Mouse (Mus musculus): ENCODE results near the gene 2310007B03Rik. TPM values are rescaled to one million over a fixed set of nuclear protein-coding genes. Genes with fewer than 3 reads are reported as not detected.

The 2310007B03Rik gene
- polyA plus RNA-seq, 1 experiment from 2014 or later, result 3.4 TPM

GRCm38 (mm10) chr1:93174399-93174798 is 13.7 kb upstream of the 2310007B03Rik start:
- Histone ChIP-seq H3K9ac (ENCODE audit: low read depth, low read length) (no peak overlapping the region), H3K27ac (no peak overlapping the region), H3K4me3 (replicated peaks; ENCODE audit: low read depth, low read length) (no peak overlapping the region), H3K9me3 (replicated peaks; ENCODE audit: low read length) (no peaks in the 10 kb centered on the region), H3K4me2 (ENCODE audit: low read length) (no peak overlapping the region), H3K4me1 (replicated peaks; ENCODE audit: insufficient read depth, low read length) (peaks cover 12% of the 10 kb centered on the region; the same call in 1 of the 2 replicates), H3K27me3 (ENCODE audit: insufficient read depth, low read length) (no peaks in the 10 kb centered on the region), H3K36me3 (ENCODE audit: insufficient read depth, low read length) (no peaks in the 10 kb centered on the region)
- WGBS, result 0% methylated on average over 4 of the region's 4 CpGs
- peak; percentile 72 for ATAC-seq (replicated peaks; ENCODE audit: low FRiP score, low read depth)
- peak; percentile 91 for DNase-seq (ENCODE audit: low spot score)
- peak; percentile 100 for TF ChIP-seq CTCF (IDR thresholded peaks at IDR 0.05; ENCODE audit: low read depth)

- Histone ChIP-seq H3K9ac (ENCODE audit: low read depth, low read length) (no peak overlapping the region), H3K36me3 (ENCODE audit: insufficient read depth, low read length) (no peaks in the 10 kb centered on the region), H3K27me3 (ENCODE audit: insufficient read depth, low read length) (no peaks in the 10 kb centered on the region), H3K4me2 (ENCODE audit: low read length) (no peak overlapping the region), H3K9me3 (replicated peaks; ENCODE audit: low read length) (no peaks in the 10 kb centered on the region), H3K27ac (no peak overlapping the region), H3K4me1 (replicated peaks; ENCODE audit: insufficient read depth, low read length) (peaks cover 12% of the 10 kb centered on the region; the same call in 1 of the 2 replicates), H3K4me3 (replicated peaks; ENCODE audit: low read depth, low read length) (no peak overlapping the region)
- 62% methylated on average over 4 of the region's 4 CpGs for WGBS
- TF ChIP-seq CTCF (IDR thresholded peaks at IDR 0.05; ENCODE audit: low read depth), result no peak
- DNase-seq (ENCODE audit: low spot score) (no peak), ATAC-seq (replicated peaks; ENCODE audit: low FRiP score, low read depth) (no peak)
These were observed 12.9 kb upstream of the 2310007B03Rik start for GRCm38 (mm10) chr1:93173665-93174064.

GRCm38 (mm10) chr1:93168295-93168775 is 7.6 kb upstream of the 2310007B03Rik start, which contains the start of gene Crocc2:
Crocc2 (plus strand) TSS chr1:93168725.
- WGBS, result 49% methylated on average over 10 of the region's 10 CpGs
- ATAC-seq (replicated peaks; ENCODE audit: low FRiP score, low read depth), result no peak
- Histone ChIP-seq H3K4me1 (replicated peaks; ENCODE audit: insufficient read depth, low read length) (no peaks in the 10 kb centered on the region), H3K4me2 (ENCODE audit: low read length) (no peak within 1 kb of the TSS), H3K9ac (ENCODE audit: low read depth, low read length) (no peak within 1 kb of the TSS), H3K36me3 (ENCODE audit: insufficient read depth, low read length) (no peaks in the 10 kb centered on the region), H3K9me3 (replicated peaks; ENCODE audit: low read length) (no peaks in the 10 kb centered on the region), H3K4me3 (replicated peaks; ENCODE audit: low read depth, low read length) (no peak within 1 kb of the TSS), H3K27ac (no peak within 1 kb of the TSS), H3K27me3 (ENCODE audit: insufficient read depth, low read length) (no peaks in the 10 kb centered on the region)
- DNase-seq (ENCODE audit: low spot score), result no peak
- TF ChIP-seq CTCF (IDR thresholded peaks at IDR 0.05; ENCODE audit: low read depth), result no peak

GRCm38 (mm10) chr1:93166346-93167079 is 5.8 kb upstream of the 2310007B03Rik start:
- no peak overlapping the region for H3K4me2 ChIP-seq (ENCODE audit: low read length)
- H3K36me3 ChIP-seq (ENCODE audit: insufficient read depth, low read length), result no peaks in the 10 kb centered on the region
- no peaks in the 10 kb centered on the region for H3K4me1 ChIP-seq (replicated peaks; ENCODE audit: insufficient read depth, low read length)
- H3K9me3 ChIP-seq (replicated peaks; ENCODE audit: low read length), result no peaks in the 10 kb centered on the region
- no peak overlapping the region for H3K27ac ChIP-seq
- WGBS, result 83% methylated on average over 11 of the region's 11 CpGs
- H3K9ac ChIP-seq (ENCODE audit: low read depth, low read length), result no peak overlapping the region
- no peak for TF ChIP-seq CTCF (IDR thresholded peaks at IDR 0.05; ENCODE audit: low read depth)
- H3K4me3 ChIP-seq (replicated peaks; ENCODE audit: low read depth, low read length), result no peak overlapping the region
- DNase-seq (ENCODE audit: low spot score) (no peak), ATAC-seq (replicated peaks; ENCODE audit: low FRiP score, low read depth) (no peak)
- no peaks in the 10 kb centered on the region for H3K27me3 ChIP-seq (ENCODE audit: insufficient read depth, low read length)

GRCm38 (mm10) chr1:93165447-93165846 is 4.7 kb upstream of the 2310007B03Rik start:
- Histone ChIP-seq H3K4me2 (ENCODE audit: low read length) (no peak overlapping the region), H3K9me3 (replicated peaks; ENCODE audit: low read length) (no peaks in the 10 kb centered on the region), H3K36me3 (ENCODE audit: insufficient read depth, low read length) (no peaks in the 10 kb centered on the region), H3K4me1 (replicated peaks; ENCODE audit: insufficient read depth, low read length) (no peaks in the 10 kb centered on the region), H3K4me3 (replicated peaks; ENCODE audit: low read depth, low read length) (no peak overlapping the region), H3K27me3 (ENCODE audit: insufficient read depth, low read length) (no peaks in the 10 kb centered on the region), H3K9ac (ENCODE audit: low read depth, low read length) (no peak overlapping the region), H3K27ac (no peak overlapping the region)
- no peak for TF ChIP-seq CTCF (IDR thresholded peaks at IDR 0.05; ENCODE audit: low read depth)
- no peak for DNase-seq (ENCODE audit: low spot score)
- 73% methylated on average over 9 of the region's 9 CpGs for WGBS
- no peak for ATAC-seq (replicated peaks; ENCODE audit: low FRiP score, low read depth)

GRCm38 (mm10) chr1:93162588-93162987 is 1.8 kb upstream of the 2310007B03Rik start:
- TF ChIP-seq CTCF (IDR thresholded peaks at IDR 0.05; ENCODE audit: low read depth), result no peak
- ATAC-seq (replicated peaks; ENCODE audit: low FRiP score, low read depth) (no peak), DNase-seq (ENCODE audit: low spot score) (no peak)
- Histone ChIP-seq H3K4me1 (replicated peaks; ENCODE audit: insufficient read depth, low read length) (no peaks in the 10 kb centered on the region), H3K9me3 (replicated peaks; ENCODE audit: low read length) (no peaks in the 10 kb centered on the region), H3K4me3 (replicated peaks; ENCODE audit: low read depth, low read length) (no peak overlapping the region), H3K9ac (ENCODE audit: low read depth, low read length) (no peak overlapping the region), H3K27ac (no peak overlapping the region), H3K4me2 (ENCODE audit: low read length) (no peak overlapping the region), H3K36me3 (ENCODE audit: insufficient read depth, low read length) (no peaks in the 10 kb centered on the region), H3K27me3 (ENCODE audit: insufficient read depth, low read length) (no peaks in the 10 kb centered on the region)
- WGBS, result 81% methylated on average over 7 of the region's 7 CpGs
